Mouse (Mus musculus) neural tube, embryonic 15.5 days (tissue): ENCODE results near the gene Tango2. TPM values are rescaled to one million over a fixed set of nuclear protein-coding genes. Genes with fewer than 3 reads are reported as not detected.
A peak's percentile ranks its signal among the peaks of the same experiment; 100 is the strongest.

Experiments
- ATAC-seq: fragments of 200-750 bp; cut with Nextera tagmentation; 2 replicates; pipeline ENCODE4 v1.8.0; 2017; ENCODE audit warnings: mild to moderate bottlenecking, moderate TSS enrichment, moderate library complexity; ENCODE audit not compliant: low FRiP score
- H3K27ac ChIP-seq: fragments of 300-500 bp; sonication (generic); replicated peaks from 2 replicates; pipeline ENCODE4 v1.5.1; 2015; ENCODE audit warnings: mild to moderate bottlenecking, inconsistent platforms
- H3K27me3 ChIP-seq: fragments of 300-500 bp; sonication (generic); replicated peaks from 2 replicates; pipeline ENCODE4 v1.6.1; 2015; ENCODE audit warnings: inconsistent platforms
- H3K36me3 ChIP-seq: fragments of 300-500 bp; sonication (generic); 2 replicates; pipeline ENCODE4 v1.6.1; 2015; ENCODE audit warnings: inconsistent platforms
- H3K4me1 ChIP-seq: fragments of 300-500 bp; sonication (generic); 2 replicates; pipeline ENCODE4 v1.6.1; 2015; ENCODE audit warnings: inconsistent platforms
- H3K4me2 ChIP-seq: fragments of 300-500 bp; sonication (generic); 2 replicates; pipeline ENCODE4 v1.6.1; 2015; ENCODE audit warnings: inconsistent platforms, mild to moderate bottlenecking, moderate library complexity
- H3K4me3 ChIP-seq: fragments of 300-500 bp; sonication (generic); replicated peaks from 2 replicates; pipeline ENCODE4 v1.5.1; 2015; ENCODE audit warnings: mild to moderate bottlenecking, inconsistent platforms
- H3K9ac ChIP-seq: fragments of 300-500 bp; sonication (generic); replicated peaks from 2 replicates; pipeline ENCODE4 v1.6.1; 2015; ENCODE audit warnings: mild to moderate bottlenecking, inconsistent platforms
- H3K9me3 ChIP-seq: fragments of 300-500 bp; sonication (generic); replicated peaks from 2 replicates; pipeline ENCODE4 v1.6.1; 2016; ENCODE audit warnings: inconsistent platforms
- WGBS: fragments of 180-500 bp; shearing (Covaris S2); methylation state at CpG from one replicate; pipeline ENCODE4 v1.1.7; 2015; ENCODE audit warnings: mixed read lengths; 5-methylcytosine and 5-hydroxymethylcytosine counted together
- polyA plus RNA-seq: library from polyadenylated mRNA; unstranded; fragments of >200 nt; fragmentation: Nextera tagmentation; extraction: Ambion mirVana; gene quantifications from 2 replicates; pipeline ENCODE4 v1.2.1, GENCODE M21; 2015

Gene Tango2
- 98.7 and 115 TPM in 2 replicates for polyA plus RNA-seq

DNA sequence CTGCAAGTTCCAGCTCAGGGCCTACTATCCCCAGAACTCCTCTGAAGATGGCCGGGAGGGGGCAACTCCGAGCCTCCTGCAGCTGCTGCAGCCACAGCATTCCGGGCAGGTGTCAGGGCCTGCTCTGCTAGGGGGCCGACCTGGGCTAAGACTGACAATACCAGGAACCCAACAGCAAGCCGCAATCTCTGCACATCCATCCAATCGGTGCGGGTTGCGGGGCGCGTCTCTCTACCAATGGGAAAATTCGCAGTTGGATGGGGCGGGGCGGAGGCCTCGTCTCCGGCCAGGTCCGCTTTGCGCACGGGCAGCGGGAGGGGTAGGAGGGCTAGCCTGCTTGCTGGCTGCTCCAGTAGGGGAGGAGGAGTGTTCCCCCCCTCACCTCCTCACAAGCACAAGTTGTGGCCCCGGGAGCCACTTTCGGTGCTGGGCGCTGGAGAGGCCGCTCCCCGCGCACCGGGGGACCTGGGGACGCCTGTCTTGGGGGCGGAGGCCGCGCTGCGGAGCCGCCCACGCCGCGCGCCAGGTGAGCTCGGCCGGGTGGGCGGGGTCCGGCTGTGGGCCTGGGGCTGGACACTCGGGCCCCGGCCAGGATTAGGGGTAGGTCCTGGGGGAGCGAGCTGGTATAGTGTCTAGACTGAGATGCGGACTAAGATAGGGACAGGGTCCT is at the start of gene Tango2, which contains the start of gene Arvcf:
TSS of gene Tango2 (minus strand) at position 173 of the 670 bp plus-strand sequence.
TSS of gene Arvcf (plus strand) at position 252 of the 670 bp plus-strand sequence.
- Histone ChIP-seq H3K4me1 (peaks cover 66% of the 10 kb centered on the region), H3K9me3 (no peaks in the 10 kb centered on the region), H3K4me2 (peak within 1 kb of the TSS; percentile 77), H3K36me3 (peaks cover 4% of the 10 kb centered on the region; the same call in 1 of the 2 replicates), H3K27ac (peak within 1 kb of the TSS; percentile 81), H3K27me3 (no peaks in the 10 kb centered on the region), H3K9ac (peak within 1 kb of the TSS; percentile 93), H3K4me3 (peak within 1 kb of the TSS; percentile 91)
- WGBS, result under 1% methylated on average over 41 of the region's 44 CpGs
- ATAC-seq, result peak; percentile 88

DNA sequence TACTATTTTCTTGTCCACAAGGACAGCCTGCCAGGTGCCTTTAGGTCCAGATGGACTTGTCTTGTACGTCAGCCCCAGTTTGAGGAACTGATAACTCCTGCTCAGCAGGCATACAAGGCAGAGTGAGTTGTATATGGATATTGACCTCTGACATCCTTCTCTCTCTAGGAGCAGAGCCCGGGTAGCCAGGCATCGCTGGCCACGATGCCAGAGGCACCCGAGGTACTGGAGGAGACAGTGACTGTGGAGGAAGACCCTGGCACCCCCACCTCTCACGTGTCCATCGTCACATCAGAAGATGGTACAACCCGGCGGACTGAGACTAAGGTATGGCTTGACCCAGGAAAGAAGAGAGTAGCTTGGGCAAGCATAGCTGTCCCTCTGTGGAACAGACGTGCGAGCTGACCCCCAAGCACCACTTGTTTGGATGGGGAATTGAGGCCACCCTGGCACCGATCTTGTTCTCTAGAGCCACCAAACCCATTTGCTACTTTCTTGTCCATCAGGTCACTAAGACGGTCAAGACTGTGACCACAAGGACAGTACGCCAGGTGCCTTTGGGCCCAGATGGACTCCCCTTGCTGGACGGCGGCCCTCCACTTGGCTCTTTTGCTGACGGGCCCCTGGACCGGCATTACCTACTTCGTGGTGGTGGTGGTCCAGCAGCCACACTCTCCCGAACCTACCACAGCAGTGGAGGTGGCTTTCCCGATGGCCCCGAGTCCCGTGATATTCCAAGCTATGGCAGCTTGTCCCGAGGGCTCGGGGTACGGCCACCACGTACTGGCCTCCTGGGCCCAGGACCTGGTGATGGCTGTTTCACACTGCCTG is 49.1 kb upstream of the Tango2 start:
- no peak overlapping the region for H3K4me3 ChIP-seq
- peaks cover 51% of the 10 kb centered on the region for H3K36me3 ChIP-seq
- no peaks in the 10 kb centered on the region for H3K9me3 ChIP-seq
- H3K27me3 ChIP-seq, result no peaks in the 10 kb centered on the region
- peaks cover 68% of the 10 kb centered on the region for H3K4me1 ChIP-seq
- 98% methylated on average over 27 of the region's 27 CpGs for WGBS
- no peak overlapping the region for H3K4me2 ChIP-seq
- no peak for ATAC-seq
- peak overlapping the region; percentile 75 for H3K27ac ChIP-seq
- no peak overlapping the region for H3K9ac ChIP-seq

DNA sequence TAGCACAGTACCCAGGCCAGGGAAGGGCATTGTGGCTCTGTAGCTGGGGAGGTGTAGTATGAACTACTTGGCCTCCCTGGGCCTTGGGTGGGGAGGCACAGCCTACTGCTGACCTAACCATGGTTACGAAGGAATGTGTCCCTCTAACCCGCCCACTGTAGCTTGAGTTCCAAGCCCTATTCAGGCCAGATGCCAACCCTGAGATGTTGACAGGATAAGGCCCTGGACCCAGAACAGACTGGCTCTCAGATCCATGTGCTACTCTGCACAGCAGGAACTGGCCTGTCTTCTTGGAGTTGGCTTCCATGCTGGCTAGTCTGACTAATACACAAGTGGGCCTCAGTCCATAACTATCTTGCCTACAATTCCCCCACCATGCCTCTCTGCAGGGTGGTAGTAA is 48.3 kb upstream of the Tango2 start:
- Histone ChIP-seq H3K27me3 (no peaks in the 10 kb centered on the region), H3K36me3 (peaks cover 43% of the 10 kb centered on the region), H3K4me2 (0 out of 2 replicates have a peak overlapping the region, but pooled peaks have one; percentile 24), H3K4me3 (no peak overlapping the region), H3K4me1 (peaks cover 62% of the 10 kb centered on the region), H3K27ac (peak overlapping the region; percentile 75), H3K9me3 (no peaks in the 10 kb centered on the region), H3K9ac (no peak overlapping the region)
- WGBS, result 70% methylated on average over 2 of the region's 2 CpGs
- ATAC-seq, result no peak

DNA sequence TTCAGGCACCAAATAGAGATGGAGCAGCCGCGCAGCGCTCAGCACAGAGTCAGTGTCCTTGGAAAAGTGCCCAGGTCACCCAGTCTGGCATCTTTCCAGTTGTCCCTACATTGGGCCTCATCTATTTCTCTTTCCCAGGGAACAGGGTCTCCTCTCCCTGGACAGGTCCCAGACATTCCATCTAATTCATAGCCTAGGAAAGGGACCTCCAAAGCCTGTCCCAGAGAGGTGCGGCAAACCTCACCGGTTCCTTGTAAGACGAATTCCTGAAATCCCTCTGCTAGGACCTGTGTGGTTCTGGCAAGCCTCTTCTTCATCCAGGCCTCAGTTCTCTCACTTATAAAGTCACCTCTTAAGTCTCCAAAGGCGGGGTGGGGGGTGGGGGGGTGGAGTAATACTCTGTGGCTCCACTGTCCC is 47.7 kb upstream of the Tango2 start:
- H3K27me3 ChIP-seq, result no peaks in the 10 kb centered on the region
- H3K27ac ChIP-seq, result peak overlapping the region; percentile 75
- 28% methylated on average over 6 of the region's 7 CpGs for WGBS
- H3K9ac ChIP-seq, result no peak overlapping the region
- peaks cover 38% of the 10 kb centered on the region for H3K36me3 ChIP-seq
- no peaks in the 10 kb centered on the region for H3K9me3 ChIP-seq
- H3K4me3 ChIP-seq, result no peak overlapping the region
- peaks cover 57% of the 10 kb centered on the region for H3K4me1 ChIP-seq
- H3K4me2 ChIP-seq, result peak overlapping the region; percentile 24
- ATAC-seq, result no peak

DNA sequence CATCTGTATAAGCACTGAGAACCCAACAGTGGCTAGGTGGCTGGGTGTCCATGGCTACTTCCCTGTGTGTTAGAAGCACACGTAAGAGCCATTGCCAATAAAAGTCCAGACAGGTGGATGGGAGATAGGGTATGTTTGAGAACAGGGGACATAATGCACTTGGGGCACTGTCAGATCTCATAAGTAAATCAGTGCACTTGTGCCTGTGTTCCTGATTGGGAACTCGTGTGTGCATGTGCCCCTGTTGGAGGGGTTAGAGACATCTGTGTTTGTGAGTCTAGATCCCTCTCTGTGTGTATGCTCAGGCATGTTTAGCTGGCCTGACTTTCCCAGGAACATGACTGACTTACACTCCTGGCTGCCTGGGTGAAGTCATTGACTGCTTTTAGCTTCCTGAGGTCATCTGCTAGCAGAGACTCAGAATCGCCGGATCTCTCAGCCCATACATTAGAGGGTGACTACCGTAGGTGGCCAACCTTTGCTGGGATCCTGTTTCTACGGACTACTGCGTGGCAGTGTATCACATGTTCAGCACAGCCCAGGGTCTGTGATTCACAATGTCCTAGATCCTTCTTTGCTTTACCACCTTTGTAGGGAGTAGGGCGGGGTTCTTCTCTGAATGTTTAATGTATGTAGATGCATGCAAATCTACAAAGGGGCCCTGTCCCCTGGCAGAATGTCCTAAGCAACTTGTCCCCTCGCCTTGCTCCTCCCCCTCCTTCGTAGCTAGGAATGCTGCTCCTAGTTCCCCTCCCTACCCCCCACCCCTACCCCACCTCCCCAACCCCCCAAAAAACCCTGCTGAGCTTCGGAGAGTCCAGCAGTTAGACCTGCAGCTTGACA is 47.1 kb upstream of the Tango2 start:
- Histone ChIP-seq H3K4me2 (peak overlapping the region; percentile 24), H3K27ac (peak overlapping the region; percentile 75), H3K4me1 (peaks cover 50% of the 10 kb centered on the region), H3K9ac (no peak overlapping the region), H3K27me3 (no peaks in the 10 kb centered on the region), H3K4me3 (no peak overlapping the region), H3K36me3 (peaks cover 31% of the 10 kb centered on the region), H3K9me3 (no peaks in the 10 kb centered on the region)
- ATAC-seq, result no peak
- WGBS, result 11% methylated on average over 11 of the region's 11 CpGs

DNA sequence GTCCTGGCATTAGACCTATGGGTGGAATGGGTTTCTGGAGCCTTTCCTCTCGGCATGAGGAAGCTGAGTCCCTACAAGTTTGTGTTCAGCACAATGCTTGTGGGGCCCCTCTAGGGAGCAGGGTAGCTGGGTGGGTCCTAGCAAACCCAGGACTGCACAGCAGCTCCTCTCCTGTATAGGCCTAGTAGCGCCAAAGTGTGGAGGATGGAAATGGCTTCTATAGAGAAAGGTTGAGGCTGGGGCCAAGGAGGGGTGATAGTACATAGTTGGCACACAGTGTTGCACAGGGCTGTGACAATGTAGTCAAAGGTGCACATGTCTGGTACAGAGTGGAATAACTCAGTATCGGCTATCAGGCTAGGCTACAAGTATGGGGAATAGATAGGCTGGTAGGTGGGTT is 46.2 kb upstream of the Tango2 start:
- no peaks in the 10 kb centered on the region for H3K9me3 ChIP-seq
- 57% methylated on average over 3 of the region's 3 CpGs for WGBS
- H3K36me3 ChIP-seq, result peaks cover 22% of the 10 kb centered on the region
- peak overlapping the region; percentile 76 for H3K4me3 ChIP-seq
- no peak for ATAC-seq
- H3K27me3 ChIP-seq, result no peaks in the 10 kb centered on the region
- peak overlapping the region; percentile 88 for H3K4me2 ChIP-seq
- peak overlapping the region; percentile 87 for H3K27ac ChIP-seq
- peak overlapping the region; percentile 81 for H3K9ac ChIP-seq
- peaks cover 51% of the 10 kb centered on the region for H3K4me1 ChIP-seq

DNA sequence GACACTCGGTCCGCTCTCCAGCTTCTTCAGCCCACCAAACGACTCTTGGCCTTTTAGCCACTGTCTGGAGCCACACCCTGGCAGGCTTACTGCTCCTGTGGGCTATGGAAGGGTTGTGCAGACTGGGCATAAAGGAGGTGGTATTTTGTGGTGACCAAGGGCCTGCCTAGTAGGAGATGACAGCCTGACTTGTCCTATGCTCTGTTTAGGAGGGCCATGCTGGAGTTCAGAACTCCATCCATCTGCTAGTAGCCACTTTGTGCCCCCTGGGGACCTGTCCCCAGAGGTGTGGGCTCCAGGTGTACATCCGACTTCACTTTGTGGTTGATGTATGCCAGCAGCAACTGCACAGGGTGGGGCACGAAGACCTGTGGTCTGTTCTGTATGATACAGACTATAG is 45.7 kb upstream of the Tango2 start:
- H3K4me1 ChIP-seq, result peaks cover 55% of the 10 kb centered on the region
- H3K9ac ChIP-seq, result peak overlapping the region; percentile 81
- peak overlapping the region; percentile 87 for H3K27ac ChIP-seq
- WGBS, result 41% methylated on average over 5 of the region's 5 CpGs
- no peaks in the 10 kb centered on the region for H3K27me3 ChIP-seq
- no peaks in the 10 kb centered on the region for H3K9me3 ChIP-seq
- peaks cover 17% of the 10 kb centered on the region for H3K36me3 ChIP-seq
- H3K4me3 ChIP-seq, result peak overlapping the region; percentile 76
- H3K4me2 ChIP-seq, result peak overlapping the region; percentile 88
- ATAC-seq, result no peak

DNA sequence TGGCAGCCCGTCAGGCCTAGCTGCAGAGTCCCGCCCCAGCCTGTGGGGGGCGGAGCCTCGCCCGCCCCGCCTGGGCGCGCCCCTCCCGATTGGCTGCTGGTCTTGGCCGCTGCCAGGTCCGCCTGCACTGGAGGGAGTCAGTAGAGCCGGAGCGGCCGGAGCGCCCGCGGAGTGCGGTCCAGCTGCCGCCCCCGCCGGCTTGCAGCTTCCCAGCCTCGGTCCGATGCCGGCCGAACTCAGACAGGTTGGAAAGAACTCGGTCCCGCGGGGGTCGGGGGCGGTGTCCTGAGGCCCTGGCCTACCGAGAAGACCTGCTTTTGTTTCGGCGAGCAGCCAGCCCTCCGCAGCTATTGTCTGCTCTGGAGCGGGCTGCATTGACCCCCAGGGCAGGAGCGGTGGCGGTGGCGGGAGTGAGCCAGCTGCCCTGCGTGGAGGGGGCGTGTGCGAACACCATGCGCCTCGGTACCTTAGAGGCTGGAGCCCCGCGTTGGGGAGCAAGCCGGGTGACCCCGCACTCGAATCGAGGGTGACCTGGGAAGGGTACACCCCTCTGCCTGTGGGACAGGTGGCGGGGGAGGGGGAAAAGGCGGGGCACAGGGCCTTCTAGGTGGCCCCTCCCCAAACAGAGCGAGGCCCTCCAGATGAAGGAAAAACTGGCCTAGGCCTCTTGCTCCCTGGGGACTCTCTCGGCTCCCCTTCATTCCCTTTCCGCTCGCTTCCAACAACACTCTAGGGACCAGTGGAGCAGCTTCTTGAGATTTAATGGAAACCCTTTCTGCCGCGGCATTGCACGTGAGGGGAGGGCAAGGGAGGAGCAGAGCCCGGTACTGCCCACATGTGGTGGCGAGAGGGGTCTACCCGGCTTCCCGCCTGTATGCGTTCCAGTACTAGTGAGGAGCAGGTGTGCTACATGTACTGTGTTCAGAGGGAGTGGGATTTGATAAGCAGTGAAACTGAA is 44.8 kb upstream of the Tango2 start:
- peak; percentile 83 for ATAC-seq
- Histone ChIP-seq H3K4me2 (peak overlapping the region; percentile 88), H3K36me3 (peaks cover 9% of the 10 kb centered on the region), H3K4me1 (peaks cover 64% of the 10 kb centered on the region), H3K27ac (peak overlapping the region; percentile 87), H3K9ac (peak overlapping the region; percentile 81), H3K27me3 (no peaks in the 10 kb centered on the region), H3K4me3 (peak overlapping the region; percentile 76), H3K9me3 (no peaks in the 10 kb centered on the region)
- under 1% methylated on average over 63 of the region's 63 CpGs for WGBS

DNA sequence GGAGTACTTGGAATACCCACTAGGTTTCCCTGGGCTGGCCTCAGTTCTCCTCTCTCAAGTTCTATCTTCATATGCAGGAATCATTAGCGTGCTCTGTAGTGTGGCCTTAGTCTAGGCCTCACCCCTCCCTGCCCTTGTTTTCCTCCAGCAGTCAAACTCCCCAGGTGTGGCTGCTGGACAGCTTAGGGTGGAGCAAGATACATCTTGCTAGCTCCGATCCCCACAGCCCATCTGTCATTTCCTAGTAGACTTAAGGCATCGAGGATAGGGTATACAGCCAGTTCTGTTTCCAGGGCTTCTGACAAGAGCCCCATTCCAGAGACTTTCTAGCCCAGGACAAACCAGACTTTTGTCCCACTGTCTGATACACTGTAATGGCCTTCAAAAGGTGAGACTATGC is 43.8 kb upstream of the Tango2 start:
- Histone ChIP-seq H3K27me3 (no peaks in the 10 kb centered on the region), H3K9me3 (no peaks in the 10 kb centered on the region), H3K36me3 (no peaks in the 10 kb centered on the region), H3K9ac (no peak overlapping the region), H3K4me1 (peaks cover 74% of the 10 kb centered on the region), H3K27ac (peak overlapping the region; percentile 87), H3K4me3 (peak overlapping the region; percentile 76; the same call in 1 of the 2 replicates), H3K4me2 (peak overlapping the region; percentile 88; the same call in 1 of the 2 replicates)
- ATAC-seq, result no peak
- WGBS, result 83% methylated on average over 3 of the region's 3 CpGs

DNA sequence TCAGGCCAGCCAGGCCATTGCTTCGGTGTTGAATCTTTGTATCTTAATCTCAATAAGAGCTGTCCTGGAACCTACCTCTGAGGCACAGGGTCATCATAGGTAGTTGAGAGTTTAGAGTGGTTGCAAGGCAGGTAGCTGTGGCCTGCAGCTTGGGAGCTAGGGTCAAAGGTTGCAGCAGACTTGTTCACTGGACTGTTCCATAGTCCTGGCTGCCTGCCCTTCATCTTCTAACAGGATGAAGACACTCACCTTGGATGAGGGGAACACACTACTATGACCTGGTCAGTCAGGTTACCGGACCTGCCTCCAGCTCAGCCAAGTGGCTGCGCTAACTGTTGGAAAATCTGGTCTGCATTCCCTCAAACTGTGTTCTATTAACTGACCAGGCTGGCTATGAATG is 43.2 kb upstream of the Tango2 start:
- Histone ChIP-seq H3K4me1 (peaks cover 75% of the 10 kb centered on the region), H3K9me3 (no peaks in the 10 kb centered on the region), H3K36me3 (no peaks in the 10 kb centered on the region), H3K4me2 (no peak overlapping the region), H3K27me3 (no peaks in the 10 kb centered on the region), H3K4me3 (no peak overlapping the region), H3K9ac (no peak overlapping the region), H3K27ac (no peak overlapping the region)
- 99% methylated on average over 3 of the region's 3 CpGs for WGBS
- ATAC-seq, result no peak
